Mouse (Mus musculus): ENCODE data around the gene Edc3. TPM values are rescaled to one million over a fixed set of nuclear protein-coding genes. Genes with fewer than 3 reads are reported as not detected.

Gene Edc3
- polyA plus RNA-seq, 1 experiment from 2014 or later, result 25.1 TPM

- Histone ChIP-seq H3K4me2 (ENCODE audit: low read depth, low read length, severe bottlenecking) (no peak overlapping the region), H3K27me3 (ENCODE audit: control insufficient read depth, insufficient read depth, low read length) (no peaks in the 10 kb centered on the region), H3K4me3 (ENCODE audit: low read depth, low read length) (no peak overlapping the region), H3K9me3 (ENCODE audit: control insufficient read depth, low read length) (no peaks in the 10 kb centered on the region), H3K36me3 (ENCODE audit: control insufficient read depth, insufficient read depth, low read length) (peaks cover 26% of the 10 kb centered on the region), H3K9ac (ENCODE audit: low read length) (no peak overlapping the region), H3K27ac (ENCODE audit: low read depth, low read length) (no peak overlapping the region), H3K4me1 (replicated peaks; ENCODE audit: control insufficient read depth, insufficient read depth, low read length) (peaks cover 14% of the 10 kb centered on the region; the same call in 1 of the 2 replicates)
- no peak for ATAC-seq (replicated peaks; ENCODE audit: low FRiP score)
- no peak for DNase-seq (ENCODE audit: low spot score)
- WGBS, result 96% methylated on average over 24 of the region's 24 CpGs
Measured at GRCm38 (mm10) chr9:57760416-57761146, 52.2 kb downstream of the Edc3 start.

- Histone ChIP-seq H3K4me3 (ENCODE audit: low read depth, low read length) (no peak overlapping the region), H3K4me2 (ENCODE audit: low read depth, low read length, severe bottlenecking) (no peak overlapping the region), H3K9ac (ENCODE audit: low read length) (no peak overlapping the region; the same call in 1 of the 2 replicates), H3K27ac (ENCODE audit: low read depth, low read length) (no peak overlapping the region), H3K27me3 (ENCODE audit: control insufficient read depth, insufficient read depth, low read length) (no peaks in the 10 kb centered on the region), H3K9me3 (ENCODE audit: control insufficient read depth, low read length) (no peaks in the 10 kb centered on the region), H3K36me3 (ENCODE audit: control insufficient read depth, insufficient read depth, low read length) (peaks cover 24% of the 10 kb centered on the region), H3K4me1 (replicated peaks; ENCODE audit: control insufficient read depth, insufficient read depth, low read length) (peaks cover 20% of the 10 kb centered on the region; the same call in 1 of the 2 replicates)
- ATAC-seq (replicated peaks; ENCODE audit: low FRiP score) (no peak), DNase-seq (ENCODE audit: low spot score) (no peak)
- WGBS, result 98% methylated on average over 13 of the region's 13 CpGs
Measured at GRCm38 (mm10) chr9:57761563-57762551, 53.5 kb downstream of the Edc3 start.

GRCm38 (mm10) chr9:57762563-57762991 is 54.2 kb downstream of the Edc3 start:
- Histone ChIP-seq H3K36me3 (ENCODE audit: control insufficient read depth, insufficient read depth, low read length) (peaks cover 18% of the 10 kb centered on the region), H3K4me1 (replicated peaks; ENCODE audit: control insufficient read depth, insufficient read depth, low read length) (peaks cover 20% of the 10 kb centered on the region; the same call in 1 of the 2 replicates), H3K4me2 (ENCODE audit: low read depth, low read length, severe bottlenecking) (0 out of 2 replicates have a peak overlapping the region, but pooled peaks have one; percentile 11), H3K27ac (ENCODE audit: low read depth, low read length) (no peak overlapping the region), H3K4me3 (ENCODE audit: low read depth, low read length) (no peak overlapping the region), H3K27me3 (ENCODE audit: control insufficient read depth, insufficient read depth, low read length) (no peaks in the 10 kb centered on the region), H3K9ac (ENCODE audit: low read length) (no peak overlapping the region), H3K9me3 (ENCODE audit: control insufficient read depth, low read length) (no peaks in the 10 kb centered on the region)
- ATAC-seq (replicated peaks; ENCODE audit: low FRiP score) (no peak), DNase-seq (ENCODE audit: low spot score) (no peak)
- 72% methylated on average over 6 of the region's 6 CpGs for WGBS

- Histone ChIP-seq H3K4me1 (replicated peaks; ENCODE audit: control insufficient read depth, insufficient read depth, low read length) (peaks cover 20% of the 10 kb centered on the region; the same call in 1 of the 2 replicates), H3K27me3 (ENCODE audit: control insufficient read depth, insufficient read depth, low read length) (no peaks in the 10 kb centered on the region), H3K4me3 (ENCODE audit: low read depth, low read length) (peak overlapping the region; percentile 92), H3K9me3 (ENCODE audit: control insufficient read depth, low read length) (no peaks in the 10 kb centered on the region), H3K4me2 (ENCODE audit: low read depth, low read length, severe bottlenecking) (peak overlapping the region; percentile 92), H3K27ac (ENCODE audit: low read depth, low read length) (peak overlapping the region; percentile 98), H3K9ac (ENCODE audit: low read length) (peak overlapping the region; percentile 98), H3K36me3 (ENCODE audit: control insufficient read depth, insufficient read depth, low read length) (peaks cover 9% of the 10 kb centered on the region)
- DNase-seq (ENCODE audit: low spot score) (peak; percentile 68), ATAC-seq (replicated peaks; ENCODE audit: low FRiP score) (peak; percentile 59)
- under 1% methylated on average over 54 of the region's 57 CpGs for WGBS
Measured at GRCm38 (mm10) chr9:57764147-57764973, 56.0 kb downstream of the Edc3 start.

GRCm38 (mm10) chr9:57764974-57765363 is 56.6 kb downstream of the Edc3 start:
- Histone ChIP-seq H3K27me3 (ENCODE audit: control insufficient read depth, insufficient read depth, low read length) (no peaks in the 10 kb centered on the region), H3K4me1 (replicated peaks; ENCODE audit: control insufficient read depth, insufficient read depth, low read length) (peaks cover 20% of the 10 kb centered on the region; the same call in 1 of the 2 replicates), H3K9me3 (ENCODE audit: control insufficient read depth, low read length) (no peaks in the 10 kb centered on the region), H3K4me2 (ENCODE audit: low read depth, low read length, severe bottlenecking) (peak overlapping the region; percentile 92), H3K9ac (ENCODE audit: low read length) (peak overlapping the region; percentile 98), H3K4me3 (ENCODE audit: low read depth, low read length) (peak overlapping the region; percentile 92), H3K27ac (ENCODE audit: low read depth, low read length) (peak overlapping the region; percentile 98), H3K36me3 (ENCODE audit: control insufficient read depth, insufficient read depth, low read length) (peaks cover 9% of the 10 kb centered on the region)
- ATAC-seq (replicated peaks; ENCODE audit: low FRiP score) (peak; percentile 94), DNase-seq (ENCODE audit: low spot score) (peak; percentile 98)
- 0% methylated on average over 43 of the region's 45 CpGs for WGBS

GRCm38 (mm10) chr9:57765364-57766351 is 57.3 kb downstream of the Edc3 start, which contains the start of gene Clk3:
Clk3 (minus strand) TSS chr9:57765860.
- peaks cover 4% of the 10 kb centered on the region for H3K36me3 ChIP-seq (ENCODE audit: control insufficient read depth, insufficient read depth, low read length)
- H3K9ac ChIP-seq (ENCODE audit: low read length), result peak within 1 kb of the TSS; percentile 98
- H3K27ac ChIP-seq (ENCODE audit: low read depth, low read length), result peak within 1 kb of the TSS; percentile 98
- H3K9me3 ChIP-seq (ENCODE audit: control insufficient read depth, low read length), result no peaks in the 10 kb centered on the region
- H3K4me2 ChIP-seq (ENCODE audit: low read depth, low read length, severe bottlenecking), result peak within 1 kb of the TSS; percentile 92
- WGBS, result under 1% methylated on average over 86 of the region's 93 CpGs
- peak; percentile 82 for DNase-seq (ENCODE audit: low spot score)
- no peaks in the 10 kb centered on the region for H3K27me3 ChIP-seq (ENCODE audit: control insufficient read depth, insufficient read depth, low read length)
- peak within 1 kb of the TSS; percentile 92 for H3K4me3 ChIP-seq (ENCODE audit: low read depth, low read length)
- peaks cover 20% of the 10 kb centered on the region; the same call in 1 of the 2 replicates for H3K4me1 ChIP-seq (replicated peaks; ENCODE audit: control insufficient read depth, insufficient read depth, low read length)
- peak; percentile 49 for ATAC-seq (replicated peaks; ENCODE audit: low FRiP score)

- peak overlapping the region; percentile 92 for H3K4me2 ChIP-seq (ENCODE audit: low read depth, low read length, severe bottlenecking)
- H3K9me3 ChIP-seq (ENCODE audit: control insufficient read depth, low read length), result no peaks in the 10 kb centered on the region
- H3K36me3 ChIP-seq (ENCODE audit: control insufficient read depth, insufficient read depth, low read length), result no peaks in the 10 kb centered on the region; the same call in 1 of the 2 replicates
- peak overlapping the region; percentile 92 for H3K4me3 ChIP-seq (ENCODE audit: low read depth, low read length)
- H3K9ac ChIP-seq (ENCODE audit: low read length), result peak overlapping the region; percentile 98
- WGBS, result 39% methylated on average over 6 of the region's 6 CpGs
- peaks cover 20% of the 10 kb centered on the region; the same call in 1 of the 2 replicates for H3K4me1 ChIP-seq (replicated peaks; ENCODE audit: control insufficient read depth, insufficient read depth, low read length)
- DNase-seq (ENCODE audit: low spot score) (no peak), ATAC-seq (replicated peaks; ENCODE audit: low FRiP score) (no peak)
- no peak overlapping the region for H3K27ac ChIP-seq (ENCODE audit: low read depth, low read length)
- no peaks in the 10 kb centered on the region for H3K27me3 ChIP-seq (ENCODE audit: control insufficient read depth, insufficient read depth, low read length)
Measured at GRCm38 (mm10) chr9:57766431-57766830, 58.1 kb downstream of the Edc3 start.

Measured in forebrain, embryonic 11.5 days (tissue).